Mouse (Mus musculus): ENCODE measurements around the gene Hivep3.
A peak's percentile ranks its signal among the peaks of the same experiment; 100 is the strongest.

Gene Hivep3

DNA sequence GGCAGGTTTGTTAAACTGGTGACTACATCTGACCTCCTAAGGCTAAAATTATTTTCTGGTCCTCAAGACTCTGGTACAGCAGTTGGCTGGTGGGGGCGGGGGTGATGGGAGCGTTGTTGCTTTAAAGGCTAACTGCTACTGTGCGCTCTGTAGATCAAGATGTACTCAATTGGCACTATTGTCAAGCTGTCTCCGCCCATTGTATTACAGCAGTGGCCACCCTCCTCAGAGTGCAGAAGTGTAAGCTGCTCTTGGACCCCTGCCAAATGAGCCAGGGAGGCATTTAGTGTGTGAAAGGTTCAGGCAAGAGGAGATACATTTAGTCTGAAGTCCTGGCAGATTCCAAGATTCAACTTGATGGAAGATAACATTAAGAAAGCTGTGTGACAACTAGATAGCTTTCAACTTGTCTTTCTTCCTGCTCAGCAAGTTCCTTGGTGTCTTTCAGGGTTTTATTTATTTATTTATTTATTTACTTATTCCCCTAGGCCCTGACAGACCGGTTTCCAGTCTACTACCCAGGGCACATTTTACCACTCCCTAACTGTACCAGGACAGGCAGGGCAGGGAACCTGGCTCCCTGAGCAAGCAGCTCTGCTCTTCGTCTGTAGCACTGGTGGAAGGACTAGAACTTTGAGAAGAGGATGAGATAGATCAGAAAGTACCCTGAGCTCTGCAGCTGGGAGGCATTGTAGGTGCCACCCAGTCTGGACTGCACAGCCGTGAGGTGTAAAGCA is 83.2 kb downstream of the Hivep3 start:
- DNase-seq (ENCODE audit: low spot score in 2 of 2) = peak in 1 of 2 experiments; percentile 13

GRCm38 (mm10) chr4:119825956-119826355 is 92.4 kb downstream of the Hivep3 start:
- DNase-seq (ENCODE audit: low spot score in 2 of 2) = no peak

GRCm38 (mm10) chr4:119828386-119828785 is 94.8 kb downstream of the Hivep3 start:
- no peak for DNase-seq (ENCODE audit: low spot score in 2 of 2)

DNA sequence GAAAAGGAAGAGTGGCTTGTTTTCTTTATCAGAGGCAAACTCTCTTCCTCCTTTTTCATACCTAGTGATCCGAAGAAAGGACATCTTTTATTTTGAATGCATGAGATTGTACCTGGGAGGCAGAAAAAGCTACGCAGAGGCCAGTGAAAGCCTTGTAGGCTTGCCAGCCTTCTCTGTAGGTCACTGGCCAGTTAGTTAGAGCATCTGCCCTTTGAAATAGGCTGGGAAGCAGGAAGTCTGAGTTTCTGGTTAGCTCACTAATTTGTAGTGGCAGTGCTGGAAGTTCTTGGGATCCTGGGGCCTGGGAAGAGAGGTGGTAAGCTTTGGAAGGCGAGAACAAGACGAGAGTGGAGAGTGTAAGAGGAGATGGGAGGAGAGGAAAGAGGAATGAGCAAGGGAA is 95.4 kb downstream of the Hivep3 start:
- no peak for DNase-seq (ENCODE audit: low spot score in 2 of 2)

DNA sequence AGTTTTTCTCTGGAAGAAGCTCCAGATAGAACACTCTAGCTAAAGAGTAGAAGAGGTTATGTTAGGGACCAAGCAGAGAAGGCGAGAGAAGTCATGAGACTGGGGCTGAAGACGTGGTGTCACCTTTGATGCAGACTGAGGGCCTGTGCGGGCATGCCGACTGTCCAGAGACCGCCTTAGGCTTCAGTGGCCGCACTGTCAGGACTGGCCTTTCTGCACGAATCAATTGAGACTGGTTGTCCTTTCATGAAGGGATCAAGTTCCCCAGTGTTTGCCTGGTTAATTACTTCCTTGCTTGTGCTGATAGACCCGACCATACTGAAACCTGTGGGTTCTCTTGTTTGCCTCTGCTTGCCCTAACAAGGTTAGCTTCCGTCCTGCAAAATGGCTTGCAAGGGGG is 99.7 kb downstream of the Hivep3 start:
- no peak for DNase-seq (ENCODE audit: low spot score in 2 of 2)

- no peak for DNase-seq (ENCODE audit: low spot score in 2 of 2)
Observed at GRCm38 (mm10) chr4:119833884-119834283, 100.3 kb downstream of the Hivep3 start.

GRCm38 (mm10) chr4:119836181-119836580 is 102.6 kb downstream of the Hivep3 start:
- no peak for DNase-seq (ENCODE audit: low spot score in 2 of 2)

DNA sequence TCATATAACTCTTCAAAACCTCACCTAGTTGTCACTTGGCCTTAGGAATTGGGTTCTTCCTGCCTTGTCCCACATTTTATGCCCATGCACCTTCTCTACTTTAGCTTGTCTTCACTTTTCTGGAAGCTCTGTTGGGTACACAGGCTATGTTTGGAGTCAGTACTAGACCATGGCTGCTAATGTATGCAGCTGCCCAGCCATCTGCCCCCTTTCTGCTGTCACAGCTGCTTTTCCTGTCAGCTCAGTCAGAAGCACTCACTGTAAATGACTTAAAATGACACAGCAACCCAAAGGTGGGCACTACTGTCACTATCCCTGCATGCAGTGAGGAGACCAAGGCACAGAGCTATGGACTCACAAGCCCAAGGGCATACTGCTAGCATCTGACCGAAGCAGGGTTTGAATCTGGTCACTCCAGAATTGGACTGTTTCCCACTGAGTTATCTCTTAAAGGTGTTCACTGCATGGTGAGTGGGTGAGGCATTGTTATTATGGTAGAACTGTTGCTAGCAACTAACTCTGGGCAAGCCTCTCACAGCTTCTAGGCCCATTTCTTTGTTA is 104.0 kb downstream of the Hivep3 start:
- DNase-seq (ENCODE audit: low spot score in 2 of 2) = no peak

DNA sequence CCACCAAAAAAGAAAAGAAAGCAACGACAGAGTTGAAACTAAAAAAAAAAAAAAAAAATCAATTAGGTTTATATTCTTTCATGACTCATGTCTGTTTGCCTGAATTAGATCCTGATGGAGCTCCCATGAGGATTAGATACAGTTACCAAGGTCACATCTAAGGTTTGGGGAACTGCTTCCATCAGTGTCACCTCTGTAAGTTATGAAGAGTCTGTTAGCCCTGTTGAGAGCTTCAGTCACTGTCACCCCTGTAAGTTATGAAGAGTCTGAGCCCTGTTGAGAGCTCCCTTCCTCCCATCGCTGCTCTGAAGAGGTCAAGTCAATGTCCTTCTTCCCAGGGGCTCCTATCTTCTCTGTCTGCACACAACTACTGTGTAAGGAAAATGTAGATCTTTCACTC is 104.7 kb downstream of the Hivep3 start:
- DNase-seq (ENCODE audit: low spot score in 2 of 2) = no peak

DNA sequence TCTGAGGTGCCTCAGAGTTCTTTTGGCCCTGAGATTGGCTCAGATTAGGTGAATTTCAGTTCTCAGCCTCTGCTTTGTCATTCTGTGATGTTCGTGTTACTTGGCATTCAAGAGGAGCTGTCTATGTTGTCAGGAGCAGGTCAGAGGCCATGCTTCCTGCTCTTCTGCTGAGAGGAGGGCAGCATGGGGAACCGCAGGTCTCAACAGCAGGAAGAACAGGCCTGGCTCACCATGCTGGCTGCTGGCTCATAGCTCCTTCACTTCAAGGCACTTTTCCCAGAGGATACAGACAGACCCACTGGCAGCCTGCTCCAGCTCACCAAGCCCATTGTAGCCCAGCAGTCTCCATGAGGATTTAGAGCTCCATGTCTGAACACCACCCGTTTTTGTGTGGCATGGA is 109.7 kb downstream of the Hivep3 start:
- no peak for DNase-seq (ENCODE audit: low spot score in 2 of 2)

DNA sequence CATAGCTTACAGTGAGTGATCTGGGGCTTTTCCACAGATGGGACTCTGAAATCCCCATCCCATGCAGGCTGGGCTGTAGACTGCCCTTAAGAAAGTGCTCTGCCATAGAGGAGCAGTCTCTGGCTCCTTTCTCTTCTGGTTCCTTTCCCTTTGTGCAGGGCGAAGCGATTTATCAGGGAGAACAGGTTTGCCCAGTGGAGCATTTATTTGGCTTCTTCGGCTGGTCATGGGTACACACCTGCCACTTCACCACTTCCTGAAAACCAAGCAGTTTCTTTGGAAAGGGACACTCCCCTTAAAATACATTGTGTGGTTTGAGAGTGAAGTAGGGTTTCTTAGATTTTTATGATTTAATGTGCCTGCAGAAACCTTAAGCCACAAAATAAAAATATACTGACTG is 110.7 kb downstream of the Hivep3 start:
- DNase-seq (ENCODE audit: low spot score in 2 of 2) = no peak

DNA sequence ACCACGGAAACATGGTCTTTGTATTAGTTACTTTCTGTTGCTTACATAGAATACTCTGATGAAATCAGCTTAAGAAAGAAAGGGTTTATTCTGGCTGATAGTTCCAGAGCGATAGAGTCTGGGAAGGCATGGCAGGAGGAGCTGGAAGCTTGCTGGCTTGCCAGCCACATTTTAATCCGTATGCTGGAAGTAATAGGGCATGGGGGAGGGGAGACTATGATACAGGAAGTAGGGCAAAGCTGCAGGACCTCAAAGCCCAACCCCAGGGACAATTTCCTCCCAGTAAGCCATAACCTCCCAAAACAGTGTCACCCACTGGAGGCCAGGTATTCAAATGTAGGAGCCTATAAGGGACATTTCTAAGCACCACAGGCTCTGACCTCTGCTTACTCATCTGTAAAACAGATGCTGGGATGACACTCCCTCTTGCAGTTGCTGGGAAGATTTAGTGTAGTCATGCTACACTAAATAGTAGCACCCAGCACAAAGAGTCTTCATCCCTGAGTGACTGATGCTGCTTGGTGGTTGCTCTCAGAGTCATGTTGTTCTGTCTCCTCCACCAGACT is 112.1 kb downstream of the Hivep3 start:
- DNase-seq (ENCODE audit: low spot score in 2 of 2) = no peak

DNA sequence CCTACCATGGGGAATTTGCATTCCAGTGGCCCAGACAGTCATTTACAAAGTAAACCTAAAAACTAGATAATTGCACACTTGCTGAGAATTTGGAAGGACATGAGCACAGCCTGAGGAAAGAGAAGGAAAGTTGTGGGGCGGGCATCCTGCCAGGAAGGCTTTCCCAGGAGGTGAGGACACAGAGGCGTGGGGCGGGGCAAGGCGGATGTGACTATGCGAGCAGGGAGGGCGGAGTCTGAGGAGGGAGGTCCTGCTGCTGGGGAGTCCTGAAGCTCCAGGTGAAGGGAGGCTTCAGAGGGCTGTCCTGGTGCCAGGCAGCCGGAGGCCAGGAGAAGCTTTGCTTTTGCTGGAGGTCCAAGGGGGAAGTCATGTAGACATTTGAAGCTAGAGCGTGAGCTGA is 118.9 kb downstream of the Hivep3 start:
- DNase-seq (ENCODE audit: low spot score in 2 of 2) = no peak

- no peak for DNase-seq (ENCODE audit: low spot score in 2 of 2)
Observed at GRCm38 (mm10) chr4:119854307-119855144, 120.9 kb downstream of the Hivep3 start.

DNA sequence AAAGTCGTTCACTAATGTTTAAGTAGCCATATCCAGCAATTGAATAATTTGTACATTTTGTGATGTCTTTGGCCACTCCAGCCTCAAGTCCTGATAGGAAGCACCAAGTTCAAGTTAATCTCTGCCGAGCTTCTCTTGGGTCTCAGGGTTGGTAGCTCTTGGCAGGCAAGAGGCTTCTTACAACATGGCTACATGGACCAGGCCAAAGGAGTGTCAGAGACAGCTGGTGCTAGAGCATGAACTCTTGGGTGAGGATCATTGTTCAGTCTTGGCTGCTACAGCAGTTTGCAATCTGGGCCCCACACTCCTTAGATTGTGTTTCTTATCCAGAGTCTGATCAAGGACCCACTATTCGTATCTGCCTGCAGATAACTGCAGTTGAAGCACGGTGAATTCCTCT is 125.9 kb downstream of the Hivep3 start:
- no peak for DNase-seq (ENCODE audit: low spot score in 2 of 2)

DNA sequence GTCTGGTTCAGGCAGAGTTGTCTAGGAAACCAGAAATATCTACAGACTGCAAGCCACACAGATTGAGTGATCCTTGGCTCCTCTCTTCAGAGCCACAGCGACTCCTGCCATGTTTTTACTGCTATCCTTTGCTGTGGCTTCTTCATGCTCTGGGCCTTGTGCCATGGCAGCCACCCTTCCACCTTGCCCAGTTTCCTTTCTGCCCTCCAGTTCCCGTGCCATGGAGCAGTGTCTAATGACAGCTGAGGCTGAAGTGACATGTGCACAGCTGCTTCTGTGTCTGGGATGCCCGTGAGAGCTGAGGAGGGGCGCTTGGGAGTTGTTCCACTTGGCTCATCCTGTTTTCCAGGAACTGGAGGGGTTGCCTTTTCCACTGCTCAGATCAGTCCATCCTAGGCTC is 127.4 kb downstream of the Hivep3 start:
- DNase-seq (ENCODE audit: low spot score in 2 of 2) = no peak

GRCm38 (mm10) chr4:119865827-119866455 is 132.4 kb downstream of the Hivep3 start:
- DNase-seq (ENCODE audit: low spot score in 2 of 2) = no peak

GRCm38 (mm10) chr4:119867132-119867531 is 133.5 kb downstream of the Hivep3 start:
- no peak for DNase-seq (ENCODE audit: low spot score in 2 of 2)

DNA sequence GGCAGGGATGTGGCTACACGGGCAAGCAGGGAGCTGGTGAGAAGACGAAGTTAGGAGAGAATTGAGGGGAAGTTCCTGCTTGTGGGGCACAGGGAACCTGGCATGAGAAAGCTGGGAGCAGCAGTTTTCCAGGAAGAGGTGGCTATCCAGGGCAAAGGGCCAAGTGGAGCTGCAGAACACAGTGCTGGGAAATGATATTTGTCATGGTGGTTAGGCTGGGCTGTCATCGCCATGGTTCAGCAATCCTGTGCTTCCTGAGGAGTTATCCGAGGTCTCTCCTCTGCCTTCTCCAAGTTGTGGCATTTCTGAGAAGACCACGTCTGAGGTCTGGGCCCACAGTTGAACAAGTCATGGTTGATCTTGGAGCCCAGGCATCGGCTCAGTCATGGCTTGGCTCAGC is 136.8 kb downstream of the Hivep3 start:
- no peak for DNase-seq (ENCODE audit: low spot score in 2 of 2)

GRCm38 (mm10) chr4:119871441-119871840 is 137.9 kb downstream of the Hivep3 start:
- no peak for DNase-seq (ENCODE audit: low spot score in 2 of 2)

DNA sequence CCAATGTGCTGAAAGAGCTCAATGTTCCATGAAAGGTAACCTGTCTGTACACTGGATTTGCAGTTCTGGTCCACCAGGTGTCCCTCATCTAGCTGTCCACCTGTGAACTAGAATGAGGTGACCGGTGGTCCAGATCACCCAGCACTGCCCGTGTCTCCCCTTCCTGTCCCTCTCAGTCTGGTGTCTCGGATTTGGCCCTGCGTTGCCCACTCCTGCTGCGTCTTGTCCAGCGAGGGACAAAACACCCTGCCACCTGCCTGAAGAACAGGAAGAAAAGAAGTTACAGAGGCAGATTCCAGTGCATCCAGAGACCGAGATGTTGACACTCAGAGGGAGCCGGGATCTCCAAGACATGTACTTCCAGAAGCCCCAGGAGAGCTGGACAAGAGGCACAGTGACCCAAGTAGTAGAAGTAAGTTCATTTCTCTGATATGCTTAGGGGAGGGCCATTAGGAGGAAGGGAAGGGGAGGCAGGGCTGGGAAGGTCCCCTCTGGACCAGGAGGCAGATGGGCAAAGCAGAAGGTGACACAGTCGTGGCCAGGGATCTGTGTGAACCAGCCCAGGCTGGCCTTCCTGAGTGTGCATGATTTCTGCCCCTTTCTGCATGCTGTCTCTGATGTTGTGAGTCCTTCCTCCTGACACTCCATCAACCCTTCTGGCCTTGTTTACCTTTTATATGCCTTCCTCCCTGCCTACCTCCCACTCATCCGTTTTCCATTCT is 138.4 kb downstream of the Hivep3 start:
- DNase-seq (ENCODE audit: low spot score in 2 of 2) = no peak

Data from spleen, postnatal 36 days (tissue).